Mouse (Mus musculus) megakaryocyte, embryonic 14.5 days (primary cell): Measurements from ENCODE around the gene Ikzf4.
"Not testable (repeated sequence)": the region's sequence is repeated elsewhere in the genome, so short reads cannot be mapped to it uniquely, and the experiment has no call there.

ENCODE experiments used
- FLI1 ChIP-seq: IDR thresholded peaks from 2 replicates; pipeline ENCODE4 v1.6.1; 2012; ENCODE audit warnings: low read length, inconsistent platforms, mixed read lengths
- GATA1 ChIP-seq: IDR thresholded peaks from 3 replicates; pipeline ENCODE4 v1.6.1; 2012; ENCODE audit warnings: mixed read lengths, low read length, inconsistent platforms, borderline replicate concordance

- TF ChIP-seq GATA1, FLI1: not testable (repeated sequence)
Observed at GRCm38 (mm10) chr10:128615798-128616448, 29.9 kb downstream of the Ikzf4 start.
